Mouse (Mus musculus) spleen, adult 10 weeks (tissue): ENCODE results near the gene Pla1a. TPM values are rescaled to one million over a fixed set of nuclear protein-coding genes. Genes with fewer than 3 reads are reported as not detected.

Source experiments
- polyA plus RNA-seq: library from polyadenylated mRNA; stranded (reverse); fragments of 350-450 nt; fragmentation: Illumina TruSeq; extraction: RNeasy Lipid Tissue Mini Kit (QIAGEN cat#74804); gene quantifications from one replicate; pipeline ENCODE4 v1.2.3, GENCODE M21; 2015; ENCODE audit warnings: low replicate concordance; ENCODE audit not compliant: insufficient read depth

The Pla1a gene
- polyA plus RNA-seq, result 1.1 TPM

DNA sequence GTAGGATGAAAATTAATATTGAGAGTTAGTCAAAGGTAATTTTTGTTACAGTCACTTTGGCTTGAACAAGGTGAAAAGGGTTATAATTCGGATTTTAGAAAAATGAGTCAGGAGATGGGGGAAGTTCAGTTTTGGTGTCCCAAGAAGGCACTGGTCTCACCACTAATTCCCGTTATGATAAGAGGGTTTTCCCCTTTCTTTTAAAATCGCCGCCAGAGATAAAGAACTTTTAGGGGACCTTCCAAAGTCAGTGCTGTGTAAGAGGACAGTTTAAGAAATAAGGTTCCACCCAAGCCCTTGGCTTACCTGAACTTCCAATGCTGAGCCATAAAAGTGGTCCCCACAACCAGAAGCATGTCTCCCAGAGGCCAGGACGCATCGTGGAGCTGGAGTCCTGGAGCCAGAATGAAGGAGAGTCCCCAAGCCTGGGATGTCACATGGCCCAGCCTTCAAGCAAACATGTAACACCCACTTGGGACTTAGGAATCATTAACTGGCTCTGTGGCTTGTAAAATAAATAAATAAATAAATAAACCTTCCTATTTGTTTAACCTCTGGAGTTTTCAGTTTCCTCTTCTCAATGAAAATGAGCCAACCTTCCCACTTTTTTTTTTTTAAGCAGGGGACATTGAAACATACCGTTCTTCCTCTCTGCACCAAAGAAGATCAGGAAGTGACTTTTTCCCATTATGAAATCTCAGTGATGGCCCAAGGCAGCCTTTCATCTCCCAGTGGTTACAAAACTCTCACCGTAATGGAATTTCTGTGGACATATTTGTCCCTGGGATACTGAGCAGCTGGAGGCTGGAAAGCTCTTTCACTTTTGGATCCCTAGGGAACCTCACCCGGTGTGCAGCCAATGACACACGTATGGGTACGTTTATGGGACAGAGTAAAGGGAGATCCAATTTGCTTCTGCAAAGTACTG lies at the start of gene Pla1a:
Gene Pla1a, minus strand, starts transcription at position 648 of the 928 bp plus-strand sequence.

DNA sequence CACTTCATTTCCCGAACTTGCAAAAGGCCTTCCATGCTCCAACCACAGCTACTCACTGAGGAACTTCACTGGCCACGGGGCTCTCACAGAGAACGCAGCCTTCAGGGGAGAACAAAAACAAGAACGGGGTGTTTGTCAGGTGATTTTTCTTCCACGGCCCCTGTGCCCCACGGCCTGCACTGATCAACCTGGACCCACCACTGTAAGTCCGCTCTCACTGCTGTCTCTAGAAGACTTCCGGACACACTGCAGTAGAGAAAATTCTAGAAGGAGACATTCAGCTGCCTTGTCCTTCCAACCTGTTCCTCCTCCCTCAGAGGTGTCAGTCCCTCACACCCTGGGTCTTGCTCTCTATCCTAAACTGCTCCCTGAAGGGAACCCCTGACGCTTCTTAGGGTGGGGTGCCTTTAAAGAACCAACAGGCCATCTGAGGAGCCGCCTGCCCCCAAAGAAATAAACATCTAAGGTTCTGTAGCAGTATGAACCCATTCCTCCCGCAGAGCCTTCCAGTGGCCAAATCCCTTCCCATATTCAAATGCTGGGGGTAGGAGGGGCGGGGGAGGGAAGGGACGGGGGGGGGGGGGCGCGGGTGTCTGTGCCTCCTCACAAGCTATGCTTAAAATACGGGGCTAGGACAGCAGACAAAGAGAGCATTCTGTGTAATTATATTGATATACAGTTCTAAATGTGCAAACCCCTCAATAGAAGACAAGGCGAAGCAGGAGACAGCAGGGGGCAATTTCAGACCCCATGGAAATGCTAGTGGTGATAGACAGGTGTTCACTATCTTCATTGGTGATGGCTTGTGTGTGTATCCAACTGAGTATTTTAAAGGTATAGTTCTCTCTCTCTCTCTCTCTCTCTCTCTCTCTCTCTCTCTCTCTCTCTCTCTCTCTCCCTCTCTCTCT lies 22.8 kb upstream of the Pla1a start, which contains the start of gene Cd80:
Gene Cd80, plus strand, starts transcription at position 51 of the 908 bp plus-strand sequence.

DNA sequence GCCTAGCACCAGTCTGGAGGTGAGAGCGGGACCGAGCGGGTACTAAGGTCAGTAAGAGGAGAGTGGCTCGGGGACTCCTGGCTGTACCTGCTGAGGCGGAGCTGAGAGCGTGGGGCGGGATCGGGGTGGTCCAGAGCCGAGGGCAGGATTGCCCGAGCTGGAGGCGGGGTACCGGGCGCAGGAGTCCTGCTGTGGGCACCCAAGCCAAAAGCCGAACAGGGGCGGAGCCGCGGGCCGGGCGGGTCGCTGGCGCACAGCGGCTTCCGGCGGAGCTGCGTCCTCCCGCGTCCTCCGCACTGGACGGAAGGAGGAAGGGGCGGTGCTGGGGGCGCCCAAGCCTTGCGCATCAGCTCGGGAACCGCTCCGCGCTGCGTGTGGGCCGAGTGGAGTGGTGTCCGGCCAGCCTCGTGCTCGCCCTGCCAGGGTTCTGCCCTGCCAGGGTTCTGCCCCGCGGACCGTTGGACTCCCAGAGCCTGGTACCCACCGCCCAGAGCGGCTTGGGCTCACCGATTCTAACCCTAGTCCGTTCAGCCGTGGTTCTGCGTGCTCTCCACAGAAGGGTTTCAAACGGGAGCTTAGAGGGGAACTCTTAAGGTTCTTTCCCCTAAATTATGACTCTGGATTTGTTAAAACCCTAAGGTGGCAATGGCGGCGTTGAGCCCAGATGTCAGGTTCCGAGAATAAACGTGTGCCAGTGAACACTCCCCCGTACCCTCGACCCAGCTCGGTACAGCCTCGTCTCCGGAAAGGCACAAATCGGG lies 19.7 kb upstream of the Pla1a start, which contains the start of gene Adprh:
Gene Adprh, minus strand, starts transcription at position 262 of the 761 bp plus-strand sequence.

DNA sequence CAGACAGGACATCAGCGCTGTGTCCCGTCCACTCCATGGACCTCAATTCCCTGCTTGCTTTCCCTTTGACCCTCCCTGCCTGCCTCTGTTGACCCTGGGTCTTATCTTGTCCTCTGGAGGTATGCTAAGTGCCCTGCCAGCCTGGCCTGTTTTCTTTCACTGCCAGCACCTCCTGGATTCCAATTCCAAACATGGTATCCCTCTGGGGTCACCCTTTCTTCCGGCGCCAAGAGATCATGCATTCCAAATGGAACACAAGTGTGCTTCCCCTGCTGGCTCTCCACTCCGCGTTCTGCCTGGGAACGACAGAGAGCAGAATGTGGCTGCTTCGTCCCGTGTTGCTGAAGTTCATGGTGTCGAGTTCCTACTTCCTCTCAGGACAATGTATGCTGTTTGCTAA lies 71.0 kb downstream of the Pla1a start, which contains the start of gene Popdc2:
Gene Popdc2, plus strand, starts transcription at position 277 of the 400 bp plus-strand sequence.

DNA sequence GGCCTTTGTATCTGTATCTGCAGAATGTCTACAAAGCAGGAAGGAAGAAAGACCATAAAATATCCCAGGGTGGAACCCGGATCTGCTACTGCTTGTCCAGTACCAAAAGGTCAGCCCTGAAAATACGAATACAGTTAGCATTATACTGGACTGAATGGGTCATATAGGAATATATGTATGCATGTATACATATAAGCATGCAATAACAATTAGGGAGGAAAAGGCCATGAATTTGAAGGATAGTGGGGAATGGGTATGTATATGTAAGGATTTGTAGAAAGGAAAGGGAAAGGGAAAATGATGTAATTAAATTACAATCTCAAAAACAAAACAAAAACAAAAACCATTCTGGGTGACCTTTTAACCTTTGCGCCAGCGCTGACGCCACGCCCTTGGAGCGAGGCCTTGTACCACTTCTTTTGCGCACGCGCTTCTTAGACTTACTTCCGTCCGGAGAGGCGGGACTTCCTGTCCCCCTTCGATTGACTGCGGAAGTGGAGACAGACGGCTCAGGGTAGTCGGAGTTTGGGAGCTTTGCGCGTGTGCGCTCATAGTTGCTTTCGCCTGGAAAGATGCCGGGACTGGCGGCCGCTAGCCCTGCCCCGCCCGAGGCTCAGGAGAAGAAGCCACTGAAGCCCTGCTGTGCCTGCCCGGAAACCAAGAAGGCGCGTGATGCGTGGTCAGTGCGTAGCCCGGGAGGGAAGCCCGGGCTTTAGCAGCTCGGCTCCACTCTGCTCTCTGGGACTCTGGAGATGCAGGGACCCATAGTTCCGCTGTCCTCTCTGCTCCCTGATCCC lies 86.2 kb downstream of the Pla1a start, which contains the start of the genes Cox17 and Gm21987:
Gene Cox17, plus strand, starts transcription at position 463 of the 797 bp plus-strand sequence.
Gene Gm21987, plus strand, starts transcription at position 512 of the 797 bp plus-strand sequence.

Other genes with a start within 250 kb of the Pla1a start
- not detected for gene Nr1i2, start 138.3 kb downstream of the Pla1a start, polyA plus RNA-seq
- not detected for gene Maats1, start 91.0 kb downstream of the Pla1a start, polyA plus RNA-seq
- 89.6 TPM for gene Cox17, start 86.2 kb downstream of the Pla1a start, polyA plus RNA-seq
- gene Gm21987, start 86.1 kb downstream of the Pla1a start, polyA plus RNA-seq, result not detected
- gene Popdc2, start 70.9 kb downstream of the Pla1a start, polyA plus RNA-seq, result 0.65 TPM
- gene Adprh, start 19.6 kb upstream of the Pla1a start, polyA plus RNA-seq, result 20.9 TPM
- 22.9 TPM for gene Cd80, start 22.4 kb upstream of the Pla1a start, polyA plus RNA-seq
- 16.8 TPM for gene Timmdc1, start 89.5 kb upstream of the Pla1a start, polyA plus RNA-seq
- gene Poglut1, start 117.1 kb upstream of the Pla1a start, polyA plus RNA-seq, result 63.1 TPM
- gene Tmem39a, start 125.6 kb upstream of the Pla1a start, polyA plus RNA-seq, result 51.7 TPM